Mouse (Mus musculus) forelimb bud, embryonic 11.5 days (tissue): Measurements from ENCODE around the gene Polr3f.

Source experiments
- DNase-seq: peaks from one replicate; pipeline ENCODE4 v3.0.0-alpha.2; 2012; ENCODE audit warnings: low read depth, low spot score

The Polr3f gene

DNA sequence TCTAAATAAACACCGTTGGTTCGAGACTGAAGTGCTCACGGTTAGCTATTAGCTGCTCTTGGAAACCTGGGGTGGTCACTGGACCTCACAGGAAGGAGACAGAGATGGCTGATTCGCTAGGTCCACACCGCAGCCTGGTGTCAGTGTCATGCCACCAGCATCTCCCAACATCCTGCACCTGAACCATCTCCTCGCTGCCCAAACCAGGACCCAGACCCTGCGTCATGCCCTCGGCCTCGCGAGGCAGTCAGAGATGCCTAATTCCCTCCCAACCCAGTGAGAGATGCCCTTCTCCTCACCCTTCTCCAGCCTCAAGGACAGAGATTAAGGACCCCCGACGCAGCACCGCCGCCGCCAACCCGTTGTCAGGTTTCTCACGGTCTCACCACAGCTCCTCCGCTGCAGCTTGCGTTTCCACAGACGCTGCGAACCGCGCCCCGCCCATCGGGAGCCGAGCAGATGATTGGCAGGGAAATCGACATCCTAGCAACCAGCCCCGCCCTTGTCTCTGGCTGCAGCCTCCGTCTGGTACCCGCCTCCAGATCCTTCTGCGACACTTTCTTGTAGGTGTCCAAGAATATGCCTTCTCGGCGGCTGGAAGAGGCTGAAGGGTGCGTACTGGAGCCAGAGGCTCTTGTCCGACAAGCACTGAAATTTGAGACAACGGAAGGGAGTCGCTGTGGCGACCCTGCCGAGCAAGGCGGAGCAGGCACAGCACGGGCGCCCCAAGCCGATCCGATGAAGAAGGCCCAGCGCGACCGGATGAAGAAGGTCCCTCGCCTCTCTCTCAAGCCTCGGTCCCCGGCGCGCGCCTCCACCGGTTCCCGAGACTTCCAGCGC, at the start of gene Polr3f, which contains the start of gene Dzank1:
TSS of gene Polr3f (plus strand) at position 738 of the 840 bp plus-strand sequence.
TSS of gene Dzank1 (minus strand) at position 434 of the 840 bp plus-strand sequence.
- DNase-seq = peak; percentile 96

DNA sequence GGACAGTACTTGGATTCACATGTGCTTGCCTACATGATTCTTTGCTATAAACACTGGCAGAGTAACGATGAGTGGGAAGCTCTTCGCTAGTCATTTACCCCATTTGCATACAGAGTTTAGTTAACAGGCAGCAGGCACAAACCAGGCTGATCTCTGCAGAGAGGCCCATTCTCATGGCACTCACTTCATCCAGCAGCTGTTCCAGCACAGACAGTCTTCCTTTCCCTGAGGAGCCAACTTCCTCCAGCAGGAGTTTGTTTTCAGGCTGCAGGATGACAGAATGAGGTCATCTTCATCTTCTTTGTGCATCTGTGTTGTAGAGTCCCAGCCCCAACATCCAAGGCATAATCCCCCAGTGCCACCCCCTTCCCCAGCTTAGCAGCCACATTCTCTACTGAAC, 48.1 kb upstream of the Polr3f start:
- no peak for DNase-seq

DNA sequence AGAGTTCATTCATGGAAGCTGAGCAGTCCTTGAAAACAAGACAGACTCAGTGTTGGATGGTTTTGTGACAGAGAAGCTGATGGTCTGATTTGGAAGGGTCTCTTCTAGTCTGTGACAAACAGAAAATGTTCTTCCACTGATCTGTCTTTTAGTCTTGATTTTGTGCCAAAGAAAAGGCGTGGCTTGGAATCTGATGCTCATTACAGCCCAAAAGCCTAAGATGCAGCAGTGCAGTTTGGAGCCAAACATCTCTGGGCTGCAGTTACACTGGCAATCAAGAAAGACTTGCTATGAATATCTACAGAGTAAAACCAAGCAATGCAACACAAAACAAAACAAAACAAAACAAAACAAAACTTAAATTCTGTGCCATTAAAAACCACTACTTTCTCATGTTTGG, 43.4 kb upstream of the Polr3f start:
- no peak for DNase-seq

DNA sequence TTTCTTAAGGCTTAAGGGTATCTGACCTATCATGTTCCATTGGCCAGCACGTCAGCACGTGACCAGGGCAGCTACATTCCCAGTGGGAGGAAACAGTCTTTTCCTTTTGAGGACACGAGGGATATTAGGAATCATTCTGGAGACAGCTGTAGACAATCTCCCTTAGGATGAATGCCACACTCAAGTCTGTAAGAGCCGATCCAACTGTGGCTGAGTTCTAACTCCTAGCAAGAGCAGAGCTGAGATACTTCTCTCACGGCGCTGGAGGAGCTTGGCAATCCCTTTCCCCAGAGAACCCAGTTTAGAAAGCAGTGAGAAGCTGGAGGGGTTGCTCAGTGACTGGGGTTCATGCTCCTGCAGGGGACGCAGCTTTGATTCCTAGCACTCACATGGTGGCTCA, 42.1 kb upstream of the Polr3f start:
- no peak for DNase-seq

DNA sequence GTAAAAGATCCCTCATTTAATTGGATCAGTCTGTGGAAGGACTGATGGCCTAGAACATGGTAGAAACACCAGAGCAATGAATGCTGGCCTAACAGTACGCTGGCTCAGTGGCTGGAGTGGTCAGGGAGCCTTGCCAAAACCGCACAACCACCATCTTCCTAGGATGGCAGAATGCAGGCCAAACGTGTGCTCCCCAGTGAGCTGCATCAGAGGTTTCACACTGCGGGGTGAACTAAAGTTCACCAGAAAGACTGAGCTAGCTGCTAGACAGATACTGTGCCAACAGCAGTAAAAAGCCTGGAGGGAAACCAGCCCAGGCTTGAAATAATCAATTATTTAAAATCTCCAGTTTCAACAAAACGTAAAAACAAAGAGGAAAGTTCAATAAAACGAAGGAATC, 40.0 kb upstream of the Polr3f start:
- no peak for DNase-seq

DNA sequence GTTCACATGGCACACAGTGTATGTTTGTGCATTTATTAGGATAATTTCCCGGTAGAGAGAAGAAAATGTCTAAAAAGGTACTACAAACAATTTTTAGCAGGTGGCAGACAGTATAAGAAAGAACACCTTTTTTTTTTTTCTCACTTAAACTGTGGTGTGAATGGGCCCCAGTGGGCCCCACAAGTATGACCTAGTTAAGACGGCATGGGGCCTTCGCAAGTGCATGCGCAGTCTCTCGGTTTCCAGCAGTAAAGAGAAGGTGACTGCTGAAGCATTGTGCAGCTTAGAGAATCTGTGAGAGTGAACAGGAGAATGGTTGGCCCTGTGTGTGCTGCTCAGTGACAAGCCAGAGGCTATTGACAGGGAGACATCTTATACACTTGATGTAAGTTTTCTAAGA, 38.2 kb upstream of the Polr3f start:
- DNase-seq = no peak

DNA sequence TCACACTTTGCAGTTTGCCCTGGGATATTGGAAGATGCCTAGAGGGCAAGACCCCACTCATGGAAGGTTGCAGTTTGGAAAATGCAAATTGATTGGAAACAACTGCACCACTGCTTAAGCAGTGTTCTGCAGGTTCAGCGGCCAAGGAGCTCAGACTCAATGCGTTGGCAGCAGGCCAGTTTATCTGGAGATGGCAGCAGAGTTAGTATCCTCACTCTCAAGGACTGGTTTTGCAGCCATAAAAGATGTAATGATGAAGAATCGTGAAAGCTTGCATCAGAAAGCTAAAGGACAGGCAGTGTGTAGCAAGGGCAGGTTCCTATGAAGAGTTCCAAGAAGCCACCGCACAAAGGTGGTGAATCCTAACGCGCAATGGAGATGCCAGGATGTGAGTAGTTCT, 25.4 kb upstream of the Polr3f start:
- DNase-seq = no peak

DNA sequence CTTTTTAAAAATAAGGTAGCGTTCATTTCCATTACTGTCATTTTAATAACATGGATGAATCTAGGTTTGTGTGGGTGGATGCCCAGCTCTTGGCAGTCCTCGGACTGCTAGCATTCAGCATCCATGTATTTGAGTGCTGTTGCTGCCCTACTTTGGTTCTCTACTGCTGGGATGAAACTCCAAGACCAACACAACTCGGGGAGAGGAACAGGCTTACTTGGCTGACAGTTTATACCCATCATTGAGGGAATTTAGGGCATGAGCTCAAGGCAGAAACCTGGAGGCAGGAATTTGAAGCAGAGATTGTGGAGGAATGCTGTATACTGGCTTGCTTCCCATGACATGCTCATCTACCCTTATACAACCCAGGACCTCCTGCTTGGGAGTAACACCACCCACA, 12.9 kb upstream of the Polr3f start:
- no peak for DNase-seq

DNA sequence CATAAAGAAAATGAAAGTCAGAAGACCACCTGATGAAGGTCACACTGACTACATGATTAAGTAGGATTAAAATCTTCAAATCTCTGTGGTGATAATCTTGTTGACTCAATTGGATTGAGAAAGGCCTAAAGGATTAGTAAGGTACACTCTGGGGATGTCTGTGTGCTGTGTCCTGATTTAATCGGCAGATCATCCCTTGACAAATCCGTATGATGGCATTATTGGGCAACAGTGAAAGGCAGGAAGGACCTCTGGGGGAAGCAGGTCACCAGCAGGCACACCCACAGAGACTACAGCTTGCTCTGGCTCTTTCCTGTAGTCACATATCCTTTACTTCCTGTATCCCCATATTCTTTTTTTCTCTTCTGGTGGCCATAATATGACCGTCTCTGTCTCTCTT, 7.7 kb upstream of the Polr3f start:
- no peak for DNase-seq

DNA sequence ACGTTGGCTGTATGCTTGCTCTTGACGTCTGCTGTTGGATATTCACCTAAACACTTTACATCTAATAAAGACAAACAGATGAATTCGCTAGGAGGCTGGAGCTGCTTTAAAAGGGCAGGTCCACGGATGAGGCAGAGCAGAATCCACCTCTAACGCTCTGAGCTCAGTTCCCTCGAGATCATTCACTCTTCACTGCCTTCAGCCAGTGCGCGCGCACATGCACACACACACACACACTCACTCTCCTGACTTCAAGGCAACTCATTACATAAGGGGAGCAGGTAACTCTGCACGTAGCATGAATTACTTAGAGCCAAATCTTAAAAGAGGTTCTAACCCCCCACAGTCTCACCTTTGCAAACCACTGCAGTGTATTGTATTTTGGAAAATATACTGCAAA, 1.7 kb upstream of the Polr3f start:
- no peak for DNase-seq

DNA sequence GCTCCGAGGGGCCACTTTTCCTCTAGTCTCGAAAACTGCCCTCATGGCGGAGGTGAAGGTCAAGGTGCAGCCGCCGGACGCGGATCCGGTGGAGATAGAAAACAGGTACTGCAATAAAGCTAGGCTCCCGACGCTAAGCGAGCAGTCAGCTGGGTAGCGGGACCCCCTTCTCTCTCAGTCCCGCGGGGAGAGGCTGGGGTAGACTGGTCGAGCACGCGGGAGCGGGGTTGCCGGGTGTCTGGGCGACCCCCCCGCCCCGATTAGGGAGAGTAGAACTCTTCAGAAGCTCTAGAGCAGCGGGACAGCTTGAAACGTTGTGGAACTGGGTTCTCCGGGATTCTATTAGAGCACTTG, 280 bp downstream of the Polr3f start:
- DNase-seq = no peak

DNA sequence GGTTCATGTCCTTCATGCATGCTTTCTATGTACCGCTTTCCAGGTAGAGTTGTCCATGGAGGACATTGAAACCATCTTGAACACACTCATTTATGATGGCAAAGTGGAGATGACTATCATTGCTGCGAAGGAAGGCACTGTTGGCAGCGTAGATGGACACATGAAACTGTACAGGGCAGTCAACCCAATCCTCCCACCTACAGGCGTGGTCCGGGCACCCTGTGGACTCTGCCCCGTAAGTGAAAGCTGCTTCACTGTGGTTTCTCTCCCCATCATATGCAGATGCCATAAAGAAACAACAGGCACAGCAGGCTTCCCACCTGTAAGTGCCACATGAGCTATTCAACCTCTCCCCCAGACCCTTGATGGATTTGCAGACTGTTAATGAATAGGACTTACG, 9.6 kb downstream of the Polr3f start:
- no peak for DNase-seq

DNA sequence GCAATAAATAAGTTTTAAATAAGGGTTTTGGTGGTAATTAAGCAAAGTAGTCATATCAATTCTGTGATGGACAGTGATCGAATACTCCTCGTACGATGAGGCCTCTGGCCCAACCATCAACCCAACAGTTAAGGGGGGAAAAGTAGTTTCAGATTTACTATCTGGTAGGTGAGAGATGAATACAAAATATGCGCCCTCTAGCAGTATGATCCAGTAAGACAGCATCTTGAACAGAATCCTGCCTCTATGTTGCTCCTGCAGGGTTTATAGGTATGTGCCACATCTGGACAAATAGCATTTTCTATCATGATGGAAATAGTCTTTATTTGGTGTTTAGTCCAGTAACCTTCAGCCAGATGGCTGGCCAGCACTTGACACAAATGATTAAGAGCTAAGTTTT, 13.7 kb downstream of the Polr3f start:
- DNase-seq = no peak

DNA sequence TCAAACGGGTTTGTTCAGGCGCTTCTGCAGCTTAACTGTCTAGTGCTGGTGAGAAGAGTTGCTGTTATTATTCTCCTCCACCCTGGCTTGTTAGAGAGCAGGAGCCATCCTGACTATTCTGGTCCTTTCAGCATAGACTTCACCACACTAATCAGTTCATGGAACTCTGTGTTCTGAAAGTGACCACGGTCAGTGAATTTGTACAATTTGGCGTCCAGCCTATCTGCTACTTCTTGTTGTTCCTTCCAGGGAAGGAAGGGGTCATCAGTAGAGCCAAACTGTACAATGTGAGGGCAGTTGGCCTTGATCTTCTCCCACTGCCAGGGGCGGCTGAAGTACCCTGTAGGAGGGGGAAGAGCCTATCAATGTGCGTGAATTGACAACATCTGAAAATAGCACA, 16.2 kb downstream of the Polr3f start:
- no peak for DNase-seq

DNA sequence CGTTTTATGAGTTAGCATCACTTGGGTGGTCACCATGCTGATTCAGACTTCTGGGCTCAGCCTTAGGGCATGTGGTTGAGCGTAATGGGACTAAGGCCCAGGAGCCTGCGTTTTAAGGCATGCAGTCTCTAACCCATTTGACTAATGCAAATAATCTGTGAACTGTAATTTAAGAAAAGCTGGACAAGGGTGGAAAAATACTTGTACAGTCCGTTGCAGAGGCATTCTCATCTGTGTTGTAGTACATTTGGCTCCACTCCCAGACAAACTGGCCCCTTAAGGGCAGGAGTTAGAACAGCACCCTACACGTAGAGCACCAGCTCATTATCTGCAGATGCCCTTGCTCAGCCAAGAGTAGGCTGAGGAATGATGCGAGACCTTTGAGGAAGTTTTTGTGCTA, 17.1 kb downstream of the Polr3f start:
- no peak for DNase-seq

DNA sequence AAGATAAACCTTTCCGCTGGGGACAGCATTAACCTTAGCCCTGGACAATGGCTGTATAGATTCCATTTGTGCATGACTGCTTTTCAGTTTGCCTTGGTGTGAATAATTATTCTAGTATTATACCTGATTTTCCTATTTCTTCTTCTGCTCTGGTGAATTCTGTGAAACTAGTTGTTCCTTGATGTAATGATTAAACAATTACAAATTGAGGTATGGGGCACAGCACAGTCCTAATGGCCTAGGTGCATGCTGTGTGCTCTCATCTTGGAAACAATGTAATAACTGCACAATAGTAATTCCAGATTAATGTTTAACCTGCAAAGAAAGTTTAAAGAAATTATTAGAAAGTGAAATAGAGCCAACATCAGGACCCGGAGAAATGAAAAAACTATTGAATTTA, 17.5 kb downstream of the Polr3f start:
- DNase-seq = no peak

DNA sequence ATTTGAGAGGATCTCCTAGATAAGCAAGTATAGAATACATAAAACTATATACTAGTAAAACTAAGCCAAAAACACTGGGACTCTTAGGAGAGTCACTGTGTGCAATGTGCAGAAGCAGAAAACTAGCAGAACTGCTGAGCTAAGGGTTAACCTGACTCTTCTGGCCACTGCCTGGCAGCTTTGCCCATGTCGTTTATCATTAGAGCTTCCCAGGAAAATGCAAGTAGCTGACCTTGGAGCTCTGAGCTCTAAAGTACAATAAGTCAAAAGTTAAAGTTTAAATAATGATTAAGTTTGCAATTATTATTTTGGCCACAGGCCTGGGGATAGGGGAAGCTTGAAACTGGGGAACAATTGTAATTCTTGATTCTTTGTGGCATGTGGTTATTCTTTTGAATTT, 18.0 kb downstream of the Polr3f start:
- no peak for DNase-seq

DNA sequence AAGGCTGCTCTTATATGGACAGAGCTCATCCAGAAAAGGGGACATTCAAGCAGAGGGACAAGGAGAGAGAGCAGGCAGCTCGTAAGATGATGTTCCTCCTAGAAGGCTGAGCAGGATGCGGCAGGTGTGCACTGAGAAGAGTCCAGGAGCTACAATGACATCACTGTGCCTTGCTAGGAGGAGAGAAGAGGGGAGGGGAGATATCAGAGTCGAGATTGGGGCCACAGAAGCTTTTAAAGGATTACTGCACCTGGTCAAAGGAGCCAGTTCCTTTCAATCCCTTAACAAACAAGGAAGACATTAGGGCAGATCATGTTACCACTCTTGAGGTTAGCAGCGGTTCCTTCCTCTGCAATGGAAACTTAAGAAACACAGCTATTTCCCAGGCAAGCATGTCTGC, 20.0 kb downstream of the Polr3f start:
- no peak for DNase-seq

DNA sequence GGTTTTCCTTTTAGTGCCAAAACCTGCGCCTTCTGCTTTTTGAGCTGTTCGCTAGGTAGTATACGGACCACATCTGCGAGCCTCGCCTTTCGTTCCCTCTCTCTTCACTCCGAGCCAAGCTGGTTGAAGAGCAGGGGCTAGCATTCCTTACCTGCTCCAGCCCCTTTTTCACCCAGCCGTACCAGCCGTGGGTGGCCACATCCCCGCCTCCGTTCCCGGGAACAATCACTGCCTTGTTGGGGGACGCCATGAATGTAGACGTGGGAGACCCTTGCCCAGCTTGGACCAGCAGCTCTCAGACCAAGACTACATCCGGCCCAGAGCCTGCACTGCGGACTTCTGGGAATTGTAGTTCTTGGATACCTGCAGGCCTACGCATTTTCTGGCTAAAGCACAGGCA, 23.0 kb downstream of the Polr3f start, which contains the start of gene Rbbp9:
TSS of gene Rbbp9 (minus strand) at position 341 of the 400 bp plus-strand sequence.
- peak; percentile 88 for DNase-seq

DNA sequence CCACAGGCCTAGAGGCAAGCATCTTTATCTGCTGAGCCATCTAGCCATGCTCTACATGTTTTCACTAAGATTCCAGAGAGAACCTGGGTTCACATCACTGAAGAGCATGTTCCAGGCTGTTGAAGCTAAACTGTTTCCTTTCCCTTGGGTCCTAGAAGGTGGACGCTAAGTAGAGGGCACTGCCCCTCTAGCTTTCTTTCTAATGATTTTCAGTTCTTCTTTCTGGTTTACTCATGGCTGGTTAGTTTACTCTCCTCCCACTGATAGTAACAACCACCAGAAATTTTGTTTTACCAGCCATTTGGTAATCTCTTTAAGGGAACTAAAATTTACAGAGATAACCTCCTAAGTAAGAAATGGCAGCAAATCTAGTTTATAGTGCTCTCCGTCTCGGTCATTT, 26.4 kb downstream of the Polr3f start:
- DNase-seq = no peak

DNA sequence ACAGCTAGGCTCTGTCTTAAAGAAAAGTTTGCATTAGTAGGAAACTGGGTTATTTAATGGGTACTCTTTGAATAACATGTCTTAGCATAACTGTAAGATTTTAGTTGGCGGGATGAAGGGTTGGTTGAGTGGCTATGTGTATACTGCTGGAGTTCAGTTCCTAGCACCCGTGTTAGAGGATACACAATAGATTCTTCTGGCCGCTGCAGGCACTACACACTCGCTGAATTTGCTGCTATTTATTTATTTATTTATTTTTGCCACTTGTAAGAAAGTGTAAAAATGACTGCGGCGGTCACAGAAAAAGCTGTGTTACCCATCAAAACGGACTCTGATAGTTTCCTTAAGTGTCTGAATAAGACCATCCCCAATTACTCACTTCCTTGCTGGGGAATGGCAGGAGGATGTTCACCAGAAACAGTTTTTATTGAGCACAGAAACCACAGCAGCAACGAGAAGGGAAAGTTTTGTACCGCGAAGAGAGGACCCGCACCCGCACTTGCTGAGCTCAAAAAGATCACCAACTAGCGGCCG, 27.8 kb downstream of the Polr3f start:
- peak; percentile 29 for DNase-seq

DNA sequence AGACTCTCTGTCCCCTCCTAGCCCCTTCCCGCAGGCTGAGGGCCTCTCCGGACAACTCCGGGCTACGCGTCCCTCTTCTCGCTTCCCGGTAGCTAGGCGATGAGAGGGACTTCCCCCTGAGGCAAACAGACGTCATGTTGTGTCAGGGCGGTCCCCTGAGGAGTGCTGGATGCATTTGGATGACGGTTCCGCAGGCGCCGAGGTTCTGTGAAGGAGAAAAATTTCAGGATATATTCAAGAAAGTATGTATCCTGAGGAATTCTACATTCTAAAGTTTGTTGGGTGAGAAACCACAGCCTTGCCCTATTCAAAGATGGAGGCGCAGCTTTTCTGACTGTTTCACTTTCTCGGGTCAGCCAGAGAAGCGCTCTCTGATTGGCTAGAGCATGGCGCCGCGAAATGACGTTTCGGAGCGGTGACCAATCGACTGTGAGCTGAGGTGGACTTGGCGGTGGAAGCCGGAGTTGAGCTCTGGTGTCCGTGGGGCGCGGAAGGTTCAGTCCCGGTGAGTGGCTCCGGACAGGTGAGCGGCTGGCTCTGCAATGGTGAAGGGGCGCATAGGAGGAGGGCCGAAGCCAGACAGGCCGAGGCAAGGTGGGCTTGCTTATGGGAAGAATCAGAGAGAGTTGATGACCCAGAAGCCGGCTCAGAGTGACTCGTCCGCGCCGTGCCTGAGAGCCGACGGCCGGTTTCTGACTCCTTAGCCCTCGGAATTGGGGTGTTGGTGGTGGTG, 28.5 kb downstream of the Polr3f start, which contains the start of gene Sec23b:
TSS of gene Sec23b (plus strand) at position 410 of the 733 bp plus-strand sequence.
- DNase-seq = peak; percentile 96

DNA sequence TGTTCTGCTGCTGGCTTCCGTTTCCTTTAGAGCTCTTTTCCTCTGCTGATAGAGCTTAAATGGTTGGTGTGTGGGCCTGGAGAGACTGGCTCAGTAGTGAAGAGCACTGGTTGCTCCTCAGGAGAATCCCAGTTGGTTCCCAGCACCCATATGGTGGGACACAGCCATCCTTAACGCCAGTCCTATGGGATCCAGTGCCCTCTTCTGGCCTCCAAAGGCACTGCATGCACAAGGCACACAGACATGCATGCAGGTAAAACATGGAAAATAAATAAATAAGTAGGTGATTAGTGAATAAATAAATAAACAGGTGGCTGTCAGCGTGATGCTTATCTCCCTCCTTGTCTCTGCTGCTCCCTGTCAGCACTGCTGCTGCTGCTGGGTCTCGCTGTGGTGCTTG, 61.2 kb downstream of the Polr3f start:
- no peak for DNase-seq
